Mouse (Mus musculus) embryonic facial prominence, embryonic 12.5 days (tissue): ENCODE measurements around the gene Bbs1. TPM values are rescaled to one million over a fixed set of nuclear protein-coding genes. Genes with fewer than 3 reads are reported as not detected.
"Not testable (repeated sequence)": the region's sequence is repeated elsewhere in the genome, so short reads cannot be mapped to it uniquely, and the experiment has no call there.

Source experiments
- ATAC-seq: fragments of 200-750 bp; cut with Nextera tagmentation; 2 replicates; pipeline ENCODE4 v1.8.0; 2017; ENCODE audit not compliant: insufficient number of reproducible peaks, insufficient read depth, low FRiP score, low TSS enrichment
- H3K27ac ChIP-seq: fragments of 300-500 bp; sonication (generic); 2 replicates; pipeline ENCODE4 v1.5.1; 2016; ENCODE audit warnings: mild to moderate bottlenecking
- H3K27me3 ChIP-seq: fragments of 300-500 bp; sonication (generic); 2 replicates; pipeline ENCODE4 v1.6.1; 2016; ENCODE audit warnings: mild to moderate bottlenecking, moderate library complexity
- H3K36me3 ChIP-seq: fragments of 300-500 bp; sonication (generic); 2 replicates; pipeline ENCODE4 v1.6.1; 2016; ENCODE audit warnings: mild to moderate bottlenecking
- H3K4me1 ChIP-seq: fragments of 300-500 bp; sonication (generic); 2 replicates; pipeline ENCODE4 v1.6.1; 2016
- H3K4me2 ChIP-seq: fragments of 300-500 bp; sonication (generic); replicated peaks from 2 replicates; pipeline ENCODE4 v1.6.1; 2016; ENCODE audit warnings: mild to moderate bottlenecking, moderate library complexity
- H3K4me3 ChIP-seq: fragments of 300-500 bp; sonication (generic); 2 replicates; pipeline ENCODE4 v1.5.1; 2016; ENCODE audit warnings: mild to moderate bottlenecking
- H3K9ac ChIP-seq: fragments of 300-500 bp; sonication (generic); 2 replicates; pipeline ENCODE4 v1.6.1; 2016; ENCODE audit warnings: mild to moderate bottlenecking, moderate library complexity
- H3K9me3 ChIP-seq: fragments of 300-500 bp; sonication (generic); 2 replicates; pipeline ENCODE4 v1.6.1; 2016; ENCODE audit warnings: mild to moderate bottlenecking, moderate library complexity
- WGBS: fragments of 180-500 bp; shearing (Covaris S2); methylation state at CpG from one replicate; pipeline ENCODE4 v1.1.7; 2016; 5-methylcytosine and 5-hydroxymethylcytosine counted together
- polyA plus RNA-seq: library from polyadenylated mRNA; unstranded; fragments of >200 nt; fragmentation: Nextera tagmentation; extraction: Ambion mirVana; gene quantifications from 2 replicates; pipeline ENCODE4 v1.2.1, GENCODE M21; 2016

Gene Bbs1
- polyA plus RNA-seq = 5.6 and 5.7 TPM in 2 replicates

- Histone ChIP-seq H3K27ac (no peak within 1 kb of the TSS), H3K4me1 (peaks cover 4% of the 10 kb centered on the region; the same call in 1 of the 2 replicates), H3K4me3 (peak within 1 kb of the TSS; percentile 50), H3K36me3 (peaks cover 55% of the 10 kb centered on the region), H3K9ac (peak within 1 kb of the TSS; percentile 51), H3K27me3 (no peaks in the 10 kb centered on the region), H3K4me2 (peak within 1 kb of the TSS; percentile 58), H3K9me3 (no peaks in the 10 kb centered on the region)
- 10% methylated on average over 31 of the region's 31 CpGs for WGBS
- ATAC-seq = no peak
These were observed at the start of gene Bbs1 for GRCm38 (mm10) chr19:4905979-4906794. Gene Bbs1, minus strand, starts transcription at chr19:4906628.

GRCm38 (mm10) chr19:4948641-4949040 is 42.2 kb upstream of the Bbs1 start:
- not testable (repeated sequence) for H3K9me3 ChIP-seq, H3K4me3 ChIP-seq, H3K9ac ChIP-seq, H3K27ac ChIP-seq, H3K36me3 ChIP-seq, ATAC-seq, H3K4me2 ChIP-seq, H3K4me1 ChIP-seq, H3K27me3 ChIP-seq
- WGBS = 84% methylated on average over 9 of the region's 9 CpGs

- no peaks in the 10 kb centered on the region for H3K9me3 ChIP-seq
- 33% methylated on average over 6 of the region's 6 CpGs for WGBS
These were observed 39.1 kb upstream of the Bbs1 start for GRCm38 (mm10) chr19:4945540-4945939.

GRCm38 (mm10) chr19:4943253-4943588 is 36.8 kb upstream of the Bbs1 start:
- H3K9me3 ChIP-seq = no peaks in the 10 kb centered on the region
- no peaks in the 10 kb centered on the region for H3K36me3 ChIP-seq
- peak overlapping the region; percentile 87 for H3K4me2 ChIP-seq
- H3K4me1 ChIP-seq = peaks cover 4% of the 10 kb centered on the region; the same call in 1 of the 2 replicates
- ATAC-seq = peak; percentile 57; the same call in 1 of the 2 replicates
- peak overlapping the region; percentile 58 for H3K4me3 ChIP-seq
- peak overlapping the region; percentile 63 for H3K9ac ChIP-seq
- H3K27me3 ChIP-seq = no peaks in the 10 kb centered on the region
- 0 out of 2 replicates have a peak overlapping the region, but pooled peaks have one; percentile 14 for H3K27ac ChIP-seq
- WGBS = 9% methylated on average over 13 of the region's 13 CpGs

More at GRCm38 (mm10) chr19:4945540-4945939, 39.1 kb upstream of the Bbs1 start:
- no peaks in the 10 kb centered on the region for H3K36me3 ChIP-seq
- no peak overlapping the region for H3K4me3 ChIP-seq
- no peak overlapping the region for H3K9ac ChIP-seq
- no peaks in the 10 kb centered on the region for H3K27me3 ChIP-seq
- H3K4me1 ChIP-seq = peaks cover 4% of the 10 kb centered on the region; the same call in 1 of the 2 replicates
- no peak overlapping the region for H3K4me2 ChIP-seq
- no peak overlapping the region for H3K27ac ChIP-seq
- no peak for ATAC-seq

- ATAC-seq = peak; percentile 86
- Histone ChIP-seq H3K36me3 (no peaks in the 10 kb centered on the region), H3K9me3 (no peaks in the 10 kb centered on the region), H3K4me1 (peaks cover 4% of the 10 kb centered on the region; the same call in 1 of the 2 replicates), H3K9ac (peak within 1 kb of the TSS; percentile 63), H3K27ac (0 out of 2 replicates have a peak within 1 kb of the TSS, but pooled peaks have one; percentile 14), H3K4me3 (peak within 1 kb of the TSS; percentile 58), H3K27me3 (no peaks in the 10 kb centered on the region), H3K4me2 (peak within 1 kb of the TSS; percentile 87)
- under 1% methylated on average over 49 of the region's 55 CpGs for WGBS
These were observed 36.3 kb upstream of the Bbs1 start, which contains the start of gene Peli3 for GRCm38 (mm10) chr19:4942551-4943252. Gene Peli3, minus strand, starts transcription at chr19:4943127.

- ATAC-seq = no peak
- 83% methylated on average over 17 of the region's 17 CpGs for WGBS
- no peaks in the 10 kb centered on the region; the same call in 1 of the 2 replicates for H3K36me3 ChIP-seq
These were observed 31.2 kb upstream of the Bbs1 start for GRCm38 (mm10) chr19:4937444-4938310.

GRCm38 (mm10) chr19:4936896-4937295 is 30.5 kb upstream of the Bbs1 start:
- 79% methylated on average over 2 of the region's 2 CpGs for WGBS
- Histone ChIP-seq H3K4me3 (no peak overlapping the region), H3K36me3 (no peaks in the 10 kb centered on the region; the same call in 1 of the 2 replicates), H3K27me3 (no peaks in the 10 kb centered on the region), H3K4me2 (no peak overlapping the region), H3K27ac (no peak overlapping the region), H3K4me1 (no peaks in the 10 kb centered on the region), H3K9ac (no peak overlapping the region), H3K9me3 (no peaks in the 10 kb centered on the region)
- no peak for ATAC-seq

More at GRCm38 (mm10) chr19:4937444-4938310, 31.2 kb upstream of the Bbs1 start:
- Histone ChIP-seq H3K9ac (no peak overlapping the region), H3K27me3 (no peaks in the 10 kb centered on the region), H3K4me3 (no peak overlapping the region), H3K27ac (no peak overlapping the region), H3K4me2 (no peak overlapping the region), H3K4me1 (peaks cover 4% of the 10 kb centered on the region; the same call in 1 of the 2 replicates), H3K9me3 (no peaks in the 10 kb centered on the region)

- Histone ChIP-seq H3K27me3 (no peaks in the 10 kb centered on the region), H3K9me3 (no peaks in the 10 kb centered on the region), H3K4me1 (peaks cover 20% of the 10 kb centered on the region; the same call in 1 of the 2 replicates), H3K27ac (peak overlapping the region; percentile 75), H3K9ac (peak overlapping the region; percentile 61; the same call in 1 of the 2 replicates), H3K4me3 (peak overlapping the region; percentile 61), H3K36me3 (peaks cover 20% of the 10 kb centered on the region), H3K4me2 (peak overlapping the region; percentile 65)
- WGBS = 58% methylated on average over 5 of the region's 5 CpGs
- ATAC-seq = no peak
These were observed 22.4 kb upstream of the Bbs1 start for GRCm38 (mm10) chr19:4928781-4929180.

- Histone ChIP-seq H3K4me1 (peaks cover 20% of the 10 kb centered on the region; the same call in 1 of the 2 replicates), H3K4me3 (peak within 1 kb of the TSS; percentile 61), H3K36me3 (peaks cover 28% of the 10 kb centered on the region), H3K27ac (peak within 1 kb of the TSS; percentile 75), H3K9me3 (no peaks in the 10 kb centered on the region), H3K4me2 (peak within 1 kb of the TSS; percentile 65), H3K27me3 (no peaks in the 10 kb centered on the region), H3K9ac (peak within 1 kb of the TSS; percentile 61)
- WGBS = under 1% methylated on average over 32 of the region's 32 CpGs
- peak; percentile 92 for ATAC-seq
These were observed 21.6 kb upstream of the Bbs1 start, which contains the start of gene Dpp3 for GRCm38 (mm10) chr19:4927904-4928531. Gene Dpp3, minus strand, starts transcription at chr19:4928287.

- no peaks in the 10 kb centered on the region for H3K9me3 ChIP-seq
- H3K9ac ChIP-seq = no peak overlapping the region
- WGBS = 97% methylated on average over 11 of the region's 11 CpGs
- H3K4me2 ChIP-seq = no peak overlapping the region
- H3K36me3 ChIP-seq = peaks cover 55% of the 10 kb centered on the region
- no peak overlapping the region for H3K27ac ChIP-seq
- H3K4me3 ChIP-seq = no peak overlapping the region
- peaks cover 20% of the 10 kb centered on the region; the same call in 1 of the 2 replicates for H3K4me1 ChIP-seq
- ATAC-seq = no peak
- no peaks in the 10 kb centered on the region for H3K27me3 ChIP-seq
These were observed 18.9 kb upstream of the Bbs1 start for GRCm38 (mm10) chr19:4925121-4925860.
